Mouse (Mus musculus) myocyte (in vitro differentiated cells): ENCODE data around the gene Myoz2. TPM values are rescaled to one million over a fixed set of nuclear protein-coding genes. Genes with fewer than 3 reads are reported as not detected.

ENCODE experiments used
- H3K27me3 ChIP-seq: one replicate; pipeline ENCODE4 v1.6.1; 2011; ENCODE audit not compliant: control insufficient read depth, insufficient read depth, insufficient read length
- H3K36me3 ChIP-seq: one replicate; pipeline ENCODE4 v1.6.1; 2011; ENCODE audit not compliant: control insufficient read depth, insufficient read depth
- H3K4me2 ChIP-seq: one replicate; pipeline ENCODE4 v1.6.1; 2011; ENCODE audit warnings: low read depth, control low read depth
- H3K4me3 ChIP-seq: one replicate; pipeline ENCODE4 v1.5.1; 2011; ENCODE audit warnings: mild to moderate bottlenecking, control low read depth, moderate library complexity
- H3K79me2 ChIP-seq: one replicate; pipeline ENCODE4 v1.6.1; 2011; ENCODE audit not compliant: control insufficient read depth, insufficient read depth
- H3ac ChIP-seq: one replicate; pipeline ENCODE4 v1.6.1; 2011; ENCODE audit not compliant: control insufficient read depth, insufficient read length
- CEBPB ChIP-seq: IDR thresholded peaks from 2 replicates; pipeline ENCODE4 v1.6.1; 2011; ENCODE audit warnings: mild to moderate bottlenecking, moderate library complexity; ENCODE audit not compliant: poor library complexity, insufficient read depth, severe bottlenecking
- E2F4 ChIP-seq: IDR thresholded peaks from one replicate; pipeline ENCODE4 v1.6.1; 2011; ENCODE audit warnings: mild to moderate bottlenecking, control low read depth, moderate library complexity; ENCODE audit not compliant: insufficient read depth
- MAX ChIP-seq: IDR thresholded peaks from one replicate; pipeline ENCODE4 v1.6.1; 2011; ENCODE audit warnings: low read depth, mild to moderate bottlenecking, control low read depth
- MYOD1 ChIP-seq, 3 experiments: IDR thresholded peaks; one replicate each; pipeline ENCODE4 v1.6.1; 2011; ENCODE audit warnings: control low read depth in 2 of 3, low read depth in 2 of 3, mild to moderate bottlenecking in 2 of 3, moderate library complexity in 1 of 3; ENCODE audit not compliant: insufficient read length in 2 of 3, control insufficient read depth in 1 of 3
- MYOG ChIP-seq, 3 experiments: IDR thresholded peaks; one replicate each; pipeline ENCODE4 v1.6.1; 2011; ENCODE audit warnings: control low read depth in 2 of 3, low read depth in 2 of 3, mild to moderate bottlenecking in 2 of 3; ENCODE audit not compliant: insufficient read length in 2 of 3, control insufficient read depth in 1 of 3, insufficient read depth in 1 of 3
- POLR2A ChIP-seq: IDR thresholded peaks from one replicate; pipeline ENCODE4 v1.6.1; 2011; ENCODE audit warnings: low read depth, mild to moderate bottlenecking, control low read depth, moderate library complexity; ENCODE audit not compliant: insufficient read length
- POLR2AphosphoS2 ChIP-seq: IDR thresholded peaks from one replicate; pipeline ENCODE4 v1.6.1; 2011; ENCODE audit warnings: low read depth, control low read depth; ENCODE audit not compliant: insufficient read length
- REST ChIP-seq: IDR thresholded peaks from one replicate; pipeline ENCODE4 v1.6.1; 2011; ENCODE audit warnings: mild to moderate bottlenecking, control low read depth, moderate library complexity; ENCODE audit not compliant: insufficient read depth, insufficient read length
- SRF ChIP-seq: IDR thresholded peaks from one replicate; pipeline ENCODE4 v1.6.1; 2011; ENCODE audit warnings: low read depth; ENCODE audit not compliant: control insufficient read depth, insufficient read length
- TCF12 ChIP-seq: IDR thresholded peaks from one replicate; pipeline ENCODE4 v1.6.1; 2011; ENCODE audit warnings: mild to moderate bottlenecking, control low read depth; ENCODE audit not compliant: poor library complexity, insufficient read depth, severe bottlenecking
- TCF3 ChIP-seq: IDR thresholded peaks from one replicate; pipeline ENCODE4 v1.6.1; 2011; ENCODE audit warnings: low read depth, control low read depth; ENCODE audit not compliant: insufficient read length
- USF1 ChIP-seq: IDR thresholded peaks from one replicate; pipeline ENCODE4 v1.6.1; 2011; ENCODE audit warnings: low read depth, mild to moderate bottlenecking, control low read depth, moderate library complexity
- polyA plus RNA-seq: library from polyadenylated mRNA; unstranded; fragments of >200 nt; fragmentation: generic; extraction: Trizol; gene quantifications from one replicate; pipeline ENCODE4 v1.2.1, GENCODE M21; 2012; ENCODE audit warnings: missing spikeins

Gene Myoz2
- polyA plus RNA-seq, 1 experiment = 134 TPM

GRCm38 (mm10) chr3:123065466-123065865, 30.7 kb upstream of the Myoz2 start:
- Histone ChIP-seq H3K36me3 (no peaks in the 10 kb centered on the region), H3K27me3 (no peaks in the 10 kb centered on the region), H3ac (no peak overlapping the region), H3K4me3 (no peak overlapping the region), H3K4me2 (no peak overlapping the region), H3K79me2 (no peaks in the 10 kb centered on the region)
- TF ChIP-seq SRF (no peak), MYOD1 (IDR thresholded peaks at IDR 0.05; ENCODE audit: control insufficient read depth in 1 of 3, insufficient read length in 2 of 3, low read depth in 2 of 3) (no peak), REST (no peak), E2F4 (no peak), TCF12 (no peak), TCF3 (no peak)

GRCm38 (mm10) chr3:123064186-123064585, 29.4 kb upstream of the Myoz2 start:
- Histone ChIP-seq H3K4me3 (no peak overlapping the region), H3K36me3 (no peaks in the 10 kb centered on the region), H3K4me2 (no peak overlapping the region), H3K79me2 (no peaks in the 10 kb centered on the region), H3K27me3 (no peaks in the 10 kb centered on the region), H3ac (no peak overlapping the region)
- TF ChIP-seq MYOD1 (IDR thresholded peaks at IDR 0.05; ENCODE audit: control insufficient read depth in 1 of 3, insufficient read length in 2 of 3, low read depth in 2 of 3) (peak in 1 of 3 experiments; percentile 28), SRF (no peak), USF1 (no peak)

- no peaks in the 10 kb centered on the region for H3K27me3 ChIP-seq
- TF ChIP-seq E2F4 (no peak), USF1 (no peak), MYOG (IDR thresholded peaks at IDR 0.05; ENCODE audit: control insufficient read depth in 1 of 3, insufficient read depth in 1 of 3, insufficient read length in 2 of 3, low read depth in 2 of 3) (no peak), MYOD1 (IDR thresholded peaks at IDR 0.05; ENCODE audit: control insufficient read depth in 1 of 3, insufficient read length in 2 of 3, low read depth in 2 of 3) (no peak), POLR2A (no peak), MAX (no peak), SRF (no peak), TCF12 (no peak), CEBPB (no peak), POLR2AphosphoS2 (no peak), REST (no peak), TCF3 (no peak)
- H3K4me3 ChIP-seq = no peak overlapping the region
- H3K4me2 ChIP-seq = no peak overlapping the region
- no peak overlapping the region for H3ac ChIP-seq
- no peaks in the 10 kb centered on the region for H3K36me3 ChIP-seq
- H3K79me2 ChIP-seq = no peaks in the 10 kb centered on the region
Measured at GRCm38 (mm10) chr3:123061931-123062330, 27.1 kb upstream of the Myoz2 start.

GRCm38 (mm10) chr3:123058832-123059231, 24.0 kb upstream of the Myoz2 start:
- TF ChIP-seq MAX (no peak), CEBPB (no peak), SRF (no peak), MYOD1 (IDR thresholded peaks at IDR 0.05; ENCODE audit: control insufficient read depth in 1 of 3, insufficient read length in 2 of 3, low read depth in 2 of 3) (no peak), POLR2AphosphoS2 (no peak), MYOG (IDR thresholded peaks at IDR 0.05; ENCODE audit: control insufficient read depth in 1 of 3, insufficient read depth in 1 of 3, insufficient read length in 2 of 3, low read depth in 2 of 3) (no peak), E2F4 (no peak), TCF12 (no peak), TCF3 (no peak), REST (no peak), USF1 (no peak), POLR2A (no peak)
- H3K4me2 ChIP-seq = no peak overlapping the region
- H3K27me3 ChIP-seq = no peaks in the 10 kb centered on the region
- no peak overlapping the region for H3K4me3 ChIP-seq
- H3K36me3 ChIP-seq = no peaks in the 10 kb centered on the region
- H3ac ChIP-seq = no peak overlapping the region
- no peaks in the 10 kb centered on the region for H3K79me2 ChIP-seq

- no peaks in the 10 kb centered on the region for H3K27me3 ChIP-seq
- H3ac ChIP-seq = no peak overlapping the region
- H3K4me3 ChIP-seq = no peak overlapping the region
- H3K36me3 ChIP-seq = no peaks in the 10 kb centered on the region
- no peaks in the 10 kb centered on the region for H3K79me2 ChIP-seq
- TF ChIP-seq E2F4 (no peak), CEBPB (0 out of 2 replicates have a peak, but pooled peaks have one; percentile 26)
- H3K4me2 ChIP-seq = peak overlapping the region; percentile 72
Measured at GRCm38 (mm10) chr3:123054178-123054577, 19.4 kb upstream of the Myoz2 start.
